Mouse (Mus musculus) CH12.LX (cell line): ENCODE data around the gene Clec2l. TPM values are rescaled to one million over a fixed set of nuclear protein-coding genes. Genes with fewer than 3 reads are reported as not detected.

Experiments
- DNase-seq: peaks from one replicate; pipeline ENCODE4 v3.0.0-alpha.2; 2013; ENCODE audit errors: extremely low read depth
- H3K27ac ChIP-seq: 2 replicates; pipeline ENCODE4 v1.5.1; 2012; ENCODE audit warnings: low read depth, mild to moderate bottlenecking, control low read depth, moderate library complexity; ENCODE audit not compliant: insufficient read depth
- H3K27me3 ChIP-seq: replicated peaks from 2 replicates; pipeline ENCODE3; 2012; ENCODE audit warnings: inconsistent platforms
- H3K36me3 ChIP-seq, 2 experiments: replicated peaks in 1 of 2; 2 replicates each; pipeline versions ENCODE3 to v1.6.1; 2012; ENCODE audit warnings: inconsistent platforms in 1 of 2, low read length in 1 of 2, mild to moderate bottlenecking in 1 of 2, mixed read lengths in 1 of 2, moderate library complexity in 1 of 2; ENCODE audit not compliant: control insufficient read depth in 1 of 2, insufficient read depth in 1 of 2
- H3K4me1 ChIP-seq, 2 experiments: 2 replicates each; pipeline ENCODE4 v1.6.1; 2012; ENCODE audit warnings: inconsistent platforms in 1 of 2, moderate library complexity in 1 of 2; ENCODE audit not compliant: insufficient read depth in 2 of 2, control insufficient read depth in 1 of 2
- H3K4me2 ChIP-seq: 2 replicates; pipeline ENCODE4 v1.6.1; 2012; ENCODE audit warnings: low read depth, mild to moderate bottlenecking, control low read depth; ENCODE audit not compliant: poor library complexity, insufficient read depth, severe bottlenecking
- H3K4me3 ChIP-seq, 3 experiments: fragments of 150-350 bp in 1 of 3; sonication (generic) in 1 of 3; replicated peaks in 1 of 3; 2 replicates each; pipeline versions ENCODE3 to v1.5.1; 2011 to 2012; ENCODE audit warnings: low read depth in 2 of 3, low read length in 2 of 3, mild to moderate bottlenecking in 2 of 3, moderate library complexity in 2 of 3, control low read depth in 1 of 3, improper control_type of control experiment in 1 of 3, inconsistent platforms in 1 of 3, mixed read lengths in 1 of 3; ENCODE audit not compliant: poor library complexity in 1 of 3
- H3K79me2 ChIP-seq: replicated peaks from 2 replicates; pipeline ENCODE4 v1.6.1; 2012; ENCODE audit warnings: mild to moderate bottlenecking, moderate library complexity; ENCODE audit not compliant: control insufficient read depth, poor library complexity, insufficient read depth, severe bottlenecking; ENCODE audit errors: extremely low read depth
- H3K9ac ChIP-seq: 2 replicates; pipeline ENCODE4 v1.6.1; 2012; ENCODE audit warnings: low read depth, mild to moderate bottlenecking, control low read depth, moderate library complexity; ENCODE audit not compliant: insufficient read depth
- H3K9me3 ChIP-seq: replicated peaks from 2 replicates; pipeline ENCODE3; 2012; ENCODE audit warnings: low read length, inconsistent platforms, mixed read lengths
- BHLHE40 ChIP-seq: IDR thresholded peaks from 2 replicates; pipeline ENCODE4 v1.6.1; 2011; ENCODE audit warnings: mild to moderate bottlenecking, low read depth, low read length, improper control_type of control experiment
- CHD1 ChIP-seq: IDR thresholded peaks from 2 replicates; pipeline ENCODE4 v1.6.1; 2012; ENCODE audit warnings: low read depth, low read length, improper control_type of control experiment, inconsistent platforms
- CHD2 ChIP-seq: IDR thresholded peaks from 2 replicates; pipeline ENCODE4 v1.6.1; 2011; ENCODE audit warnings: low read length, improper control_type of control experiment
- E2F4 ChIP-seq: IDR thresholded peaks from 2 replicates; pipeline ENCODE4 v1.6.1; 2011; ENCODE audit warnings: low read depth, low read length, improper control_type of control experiment; ENCODE audit not compliant: insufficient replicate concordance
- EP300 ChIP-seq: IDR thresholded peaks from 2 replicates; pipeline ENCODE4 v1.6.1; 2011; ENCODE audit warnings: low read length, improper control_type of control experiment
- GABPA ChIP-seq: IDR thresholded peaks from 2 replicates; pipeline ENCODE4 v1.6.1; 2012; ENCODE audit warnings: low read depth, low read length, improper control_type of control experiment, inconsistent platforms; ENCODE audit not compliant: insufficient replicate concordance
- IRF4 ChIP-seq: IDR thresholded peaks from 2 replicates; pipeline ENCODE4 v1.6.1; 2014; ENCODE audit warnings: low read depth, mild to moderate bottlenecking, inconsistent platforms, low read length, improper control_type of control experiment
- JUN ChIP-seq: IDR thresholded peaks from 2 replicates; pipeline ENCODE4 v1.6.1; 2011; ENCODE audit warnings: low read depth, mild to moderate bottlenecking, low read length, improper control_type of control experiment, moderate library complexity; ENCODE audit not compliant: insufficient read depth
- JUND ChIP-seq: conservative IDR thresholded peaks from 2 replicates; pipeline ENCODE4 v1.6.1; 2011; ENCODE audit warnings: low read depth, low read length, improper control_type of control experiment
- KAT2A ChIP-seq: IDR thresholded peaks from 2 replicates; pipeline ENCODE4 v1.6.1; 2012; ENCODE audit warnings: low read length, improper control_type of control experiment, inconsistent platforms; ENCODE audit not compliant: insufficient replicate concordance
- MAFK ChIP-seq: IDR thresholded peaks from 2 replicates; pipeline ENCODE4 v1.6.1; 2011; ENCODE audit warnings: low read length, improper control_type of control experiment; ENCODE audit not compliant: insufficient replicate concordance
- MAZ ChIP-seq: IDR thresholded peaks from 2 replicates; pipeline ENCODE4 v1.6.1; 2012; ENCODE audit warnings: low read depth, mild to moderate bottlenecking, inconsistent platforms, low read length, improper control_type of control experiment, moderate library complexity
- MEF2A ChIP-seq: IDR thresholded peaks from 2 replicates; pipeline ENCODE4 v1.6.1; 2014; ENCODE audit warnings: low read depth, mild to moderate bottlenecking, inconsistent platforms, low read length, improper control_type of control experiment, borderline replicate concordance
- MYC ChIP-seq: IDR thresholded peaks from 2 replicates; pipeline ENCODE4 v1.6.1; 2011; ENCODE audit warnings: low read depth, mild to moderate bottlenecking, improper control_type of control experiment, low read length
- NRF1 ChIP-seq: IDR thresholded peaks from 2 replicates; pipeline ENCODE4 v1.6.1; 2014; ENCODE audit warnings: low read depth, mild to moderate bottlenecking, inconsistent platforms, low read length, improper control_type of control experiment, moderate library complexity
- POLR2AphosphoS2 ChIP-seq: IDR thresholded peaks from 2 replicates; pipeline ENCODE4 v1.6.1; 2011; ENCODE audit warnings: low read depth, low read length, improper control_type of control experiment
- RAD21 ChIP-seq: IDR thresholded peaks from 2 replicates; pipeline ENCODE4 v1.6.1; 2011; ENCODE audit warnings: low read depth, mild to moderate bottlenecking, low read length, improper control_type of control experiment, moderate library complexity
- RCOR1 ChIP-seq: conservative IDR thresholded peaks from 2 replicates; pipeline ENCODE4 v1.6.1; 2012; ENCODE audit warnings: low read depth, mild to moderate bottlenecking, inconsistent platforms, low read length, improper control_type of control experiment
- TBP ChIP-seq: conservative IDR thresholded peaks from 2 replicates; pipeline ENCODE4 v1.6.1; 2011; ENCODE audit warnings: low read depth, low read length, improper control_type of control experiment
- TCF12 ChIP-seq: IDR thresholded peaks from 2 replicates; pipeline ENCODE4 v1.6.1; 2014; ENCODE audit warnings: low read depth, mild to moderate bottlenecking, inconsistent platforms, low read length, improper control_type of control experiment
- UBTF ChIP-seq: IDR thresholded peaks from 2 replicates; pipeline ENCODE4 v1.6.1; 2012; ENCODE audit warnings: low read depth, mild to moderate bottlenecking, inconsistent platforms, low read length, improper control_type of control experiment, moderate library complexity
- ZC3H11A ChIP-seq: IDR thresholded peaks from 2 replicates; pipeline ENCODE4 v1.6.1; 2012; ENCODE audit warnings: low read depth, mild to moderate bottlenecking, inconsistent platforms, low read length, improper control_type of control experiment
- dilution Hi-C: fragments of 300-500 bp; cut with MboI; formaldehyde crosslinking; loops from 2 replicates; pipeline ENCODE4 v1.14.3; 2020; ENCODE audit warnings: low sequenced_read_pairs; ENCODE audit not compliant: extremely low pct_unique_long_range_greater_than_20kb, extremely low pct_ligation_motif_present
- in situ Hi-C: fragments of 300-500 bp; cut with MboI; formaldehyde crosslinking; loops from 3 replicates; pipeline ENCODE4 v1.14.3; 2019; ENCODE audit warnings: low sequenced_read_pairs, low pct_ligation_motif_present, low pct_unique_long_range_greater_than_20kb, mixed read lengths
- polyA plus RNA-seq: library from polyadenylated mRNA; unstranded; fragments of >175 nt; gene quantifications from 2 replicates; pipeline ENCODE4 v1.2.1, GENCODE M21; 2012; ENCODE audit warnings: low read depth; ENCODE audit not compliant: insufficient read length
- total RNA-seq, 2 experiments: library from RNA; depleted of rRNA; stranded (reverse); fragments of 300-350 nt in 1 of 2; fragments of >200 nt in 1 of 2; gene quantifications; 2 replicates each; pipeline ENCODE4 v1.2.3; 2012 to 2014

Gene Clec2l
- total and polyA plus RNA-seq, 3 experiments = 0.17 to 0.26 (median 0.21) TPM

- Histone ChIP-seq H3K36me3 (peaks cover 0 to 2% of the 10 kb centered on the region in 2 experiments), H3K9me3 (no peaks in the 10 kb centered on the region), H3K4me1 (peaks cover 16 to 43% of the 10 kb centered on the region in 2 experiments), H3K79me2 (no peaks in the 10 kb centered on the region), H3K27ac (no peak overlapping the region; the same call in 1 of the 2 replicates), H3K4me2 (peak overlapping the region; percentile 33; the same call in 1 of the 2 replicates), H3K4me3 (no peak overlapping the region), H3K27me3 (no peaks in the 10 kb centered on the region), H3K9ac (peak overlapping the region; percentile 37; the same call in 1 of the 2 replicates)
- TF ChIP-seq POLR2AphosphoS2 = no peak
- no peak for TF ChIP-seq MEF2A
- TF ChIP-seq MAZ = no peak
- no peak for TF ChIP-seq TCF12
- TF ChIP-seq RAD21 = no peak
- no peak for TF ChIP-seq RCOR1
- no peak for TF ChIP-seq JUN
- TF ChIP-seq KAT2A = no peak
- no peak for TF ChIP-seq GABPA
- TF ChIP-seq TBP = no peak
- no peak for TF ChIP-seq CHD2
- TF ChIP-seq MYC = no peak
- no peak for TF ChIP-seq ZC3H11A
- no peak for TF ChIP-seq MAFK
- no peak for TF ChIP-seq IRF4
- TF ChIP-seq EP300 = no peak
- TF ChIP-seq E2F4 = no peak
- TF ChIP-seq BHLHE40 = no peak
- in situ Hi-C loops (no loop called here), dilution Hi-C loops (no loop called here)
- no peak for DNase-seq
Measured at GRCm38 (mm10) chr6:38690615-38691014, 27.7 kb downstream of the Clec2l start.

GRCm38 (mm10) chr6:38691052-38691451 lies 28.2 kb downstream of the Clec2l start:
- no peak overlapping the region for H3K4me3 ChIP-seq
- no peaks in the 10 kb centered on the region for H3K79me2 ChIP-seq
- H3K36me3 ChIP-seq = peaks cover 0 to 3% of the 10 kb centered on the region in 2 experiments
- in situ Hi-C loops (no loop called here), dilution Hi-C loops (no loop called here)
- H3K4me1 ChIP-seq = peaks cover 15 to 40% of the 10 kb centered on the region in 2 experiments
- H3K4me2 ChIP-seq = peak overlapping the region; percentile 33; the same call in 1 of the 2 replicates
- TF ChIP-seq JUN (peak; percentile 17; the same call in 1 of the 2 replicates), TBP (0 out of 2 replicates have a peak, but pooled peaks have one; percentile 17), MEF2A (0 out of 2 replicates have a peak, but pooled peaks have one; percentile 14), BHLHE40 (0 out of 2 replicates have a peak, but pooled peaks have one; percentile 6), IRF4 (peak; percentile 92), UBTF (no peak), CHD1 (no peak), NRF1 (no peak), JUND (peak; percentile 53; the same call in 1 of the 2 replicates), EP300 (peak; percentile 74; the same call in 1 of the 2 replicates), MYC (0 out of 2 replicates have a peak, but pooled peaks have one; percentile 6)
- DNase-seq = no peak
- H3K27ac ChIP-seq = no peak overlapping the region; the same call in 1 of the 2 replicates
- H3K27me3 ChIP-seq = no peaks in the 10 kb centered on the region
- H3K9ac ChIP-seq = peak overlapping the region; percentile 37; the same call in 1 of the 2 replicates
- no peaks in the 10 kb centered on the region for H3K9me3 ChIP-seq
